Mouse (Mus musculus): ENCODE results near the gene Actr6.
"Not testable (repeated sequence)": the region's sequence is repeated elsewhere in the genome, so short reads cannot be mapped to it uniquely, and the experiment has no call there.

Actr6 gene

GRCm38 (mm10) chr10:89681706-89682105 is 50.4 kb downstream of the Actr6 start:
- no peak for DNase-seq (ENCODE audit: low read depth, low spot score)

GRCm38 (mm10) chr10:89680517-89680916 is 51.6 kb downstream of the Actr6 start:
- no peak for DNase-seq (ENCODE audit: low read depth, low spot score)

- no peak for DNase-seq (ENCODE audit: low read depth, low spot score)
Measured at GRCm38 (mm10) chr10:89679448-89679847, 52.6 kb downstream of the Actr6 start.

- no peak for DNase-seq (ENCODE audit: low read depth, low spot score)
Measured at GRCm38 (mm10) chr10:89678054-89678453, 54.0 kb downstream of the Actr6 start.

- no peak for DNase-seq (ENCODE audit: low read depth, low spot score)
Measured at GRCm38 (mm10) chr10:89676609-89677008, 55.5 kb downstream of the Actr6 start.

GRCm38 (mm10) chr10:89670371-89670770 is 61.7 kb downstream of the Actr6 start:
- not testable (repeated sequence) for DNase-seq (ENCODE audit: low read depth, low spot score)

GRCm38 (mm10) chr10:89667571-89667970 is 64.5 kb downstream of the Actr6 start:
- no peak for DNase-seq (ENCODE audit: low read depth, low spot score)

GRCm38 (mm10) chr10:89665679-89666078 is 66.4 kb downstream of the Actr6 start:
- no peak for DNase-seq (ENCODE audit: low read depth, low spot score)

GRCm38 (mm10) chr10:89664977-89665645 is 67.0 kb downstream of the Actr6 start:
- DNase-seq (ENCODE audit: low read depth, low spot score) = no peak
